Mouse (Mus musculus) right cerebral cortex, adult 18-20 months (tissue): Measurements from ENCODE around the gene Dnah17.
A peak's percentile ranks its signal among the peaks of the same experiment; 100 is the strongest.

Experiments used
- DNase-seq: peaks from one replicate; pipeline ENCODE4 v3.0.0; 2022; ENCODE audit warnings: mixed read lengths

Gene Dnah17

GRCm38 (mm10) chr11:118130534-118130933 lies at the start of gene Dnah17:
Dnah17 (minus strand) TSS chr11:118130634.
- DNase-seq = no peak

- no peak for DNase-seq
Measured at GRCm38 (mm10) chr11:118180199-118180598, 49.8 kb upstream of the Dnah17 start.

- no peak for DNase-seq
Measured at GRCm38 (mm10) chr11:118178236-118178635, 47.8 kb upstream of the Dnah17 start.

- DNase-seq = no peak
Measured at GRCm38 (mm10) chr11:118174752-118175151, 44.3 kb upstream of the Dnah17 start.

GRCm38 (mm10) chr11:118172768-118173167 lies 42.3 kb upstream of the Dnah17 start:
- no peak for DNase-seq

- no peak for DNase-seq
Measured at GRCm38 (mm10) chr11:118170333-118170732, 39.9 kb upstream of the Dnah17 start.

- no peak for DNase-seq
Measured at GRCm38 (mm10) chr11:118168714-118169113, 38.3 kb upstream of the Dnah17 start.

- DNase-seq = no peak
Measured at GRCm38 (mm10) chr11:118166626-118167025, 36.2 kb upstream of the Dnah17 start.

- DNase-seq = no peak
Measured at GRCm38 (mm10) chr11:118165681-118166080, 35.2 kb upstream of the Dnah17 start.

GRCm38 (mm10) chr11:118164566-118164965 lies 34.1 kb upstream of the Dnah17 start:
- no peak for DNase-seq

GRCm38 (mm10) chr11:118162245-118162644 lies 31.8 kb upstream of the Dnah17 start:
- DNase-seq = no peak

- no peak for DNase-seq
Measured at GRCm38 (mm10) chr11:118161240-118161639, 30.8 kb upstream of the Dnah17 start.

- no peak for DNase-seq
Measured at GRCm38 (mm10) chr11:118160763-118161162, 30.3 kb upstream of the Dnah17 start.

GRCm38 (mm10) chr11:118158753-118159152 lies 28.3 kb upstream of the Dnah17 start:
- DNase-seq = no peak

GRCm38 (mm10) chr11:118156480-118157060 lies 26.1 kb upstream of the Dnah17 start:
- no peak for DNase-seq

GRCm38 (mm10) chr11:118152964-118153363 lies 22.5 kb upstream of the Dnah17 start:
- no peak for DNase-seq

GRCm38 (mm10) chr11:118151423-118152180 lies 21.2 kb upstream of the Dnah17 start:
- DNase-seq = no peak

GRCm38 (mm10) chr11:118150115-118150701 lies 19.8 kb upstream of the Dnah17 start:
- peak; percentile 76 for DNase-seq

GRCm38 (mm10) chr11:118147877-118148637 lies 17.6 kb upstream of the Dnah17 start:
- DNase-seq = no peak

- no peak for DNase-seq
Measured at GRCm38 (mm10) chr11:118146446-118146845, 16.0 kb upstream of the Dnah17 start.

GRCm38 (mm10) chr11:118145771-118146351 lies 15.4 kb upstream of the Dnah17 start:
- no peak for DNase-seq

GRCm38 (mm10) chr11:118145092-118145491 lies 14.7 kb upstream of the Dnah17 start:
- DNase-seq = no peak

GRCm38 (mm10) chr11:118143731-118144130 lies 13.3 kb upstream of the Dnah17 start:
- DNase-seq = no peak
